Mouse (Mus musculus) ES-Bruce4 (cell line): ENCODE data around the gene Kmt2b.

Experiments
- CTCF ChIP-seq: IDR thresholded peaks from one replicate; pipeline ENCODE4 v1.8.1; 2011; ENCODE audit warnings: low read depth, low read length
- POLR2A ChIP-seq: IDR thresholded peaks from one replicate; pipeline ENCODE4 v1.8.1; 2011; ENCODE audit warnings: low read length; ENCODE audit not compliant: insufficient read depth

GRCm38 (mm10) chr7:30572969-30573368 lies 15.6 kb downstream of the Kmt2b start:
- TF ChIP-seq CTCF (no peak), POLR2A (no peak)
